Mouse (Mus musculus) layer of hippocampus, postnatal 10 days (tissue): ENCODE data around the gene Alg12. TPM values are rescaled to one million over a fixed set of nuclear protein-coding genes. Genes with fewer than 3 reads are reported as not detected.
A peak's percentile ranks its signal among the peaks of the same experiment; 100 is the strongest.

Experiments
- DNase-seq, 2 experiments: peaks; one replicate each; pipeline ENCODE4 v3.0.0; 2021; ENCODE audit warnings: low spot score in 2 of 2
- total RNA-seq, 2 experiments: library from RNA; stranded (reverse); gene quantifications; 2 replicates each; pipeline ENCODE4 v1.2.3; 2021

Alg12 gene
- total RNA-seq, 2 experiments from 2014 or later, result 9.8 to 10.3 TPM

DNA sequence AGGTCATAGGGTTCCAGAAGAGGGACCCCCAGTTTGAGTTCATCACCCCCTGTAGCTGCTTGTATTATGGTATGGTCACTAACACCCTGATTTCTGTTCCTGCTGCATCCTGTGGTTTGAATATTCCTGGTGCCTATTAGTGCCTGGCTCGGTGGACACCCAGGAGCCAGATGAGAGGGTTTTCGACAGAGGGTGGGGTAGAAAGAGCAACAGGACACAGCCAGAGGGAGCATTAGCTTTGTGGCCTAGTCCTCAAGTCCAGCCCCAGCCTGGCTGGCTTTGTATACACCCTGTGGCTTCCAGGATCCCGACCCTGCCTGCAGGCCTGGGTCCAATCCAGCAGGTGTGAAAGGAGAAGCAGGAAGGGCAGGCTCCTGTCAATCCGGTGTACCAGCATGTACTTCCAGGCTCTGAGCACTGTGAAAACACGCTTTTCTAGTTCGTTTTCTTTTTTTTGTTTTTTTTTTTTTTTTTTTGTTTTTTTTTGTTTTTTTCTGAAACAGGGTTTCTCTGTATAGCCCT lies 36.8 kb upstream of the Alg12 start:
- no peak for DNase-seq

DNA sequence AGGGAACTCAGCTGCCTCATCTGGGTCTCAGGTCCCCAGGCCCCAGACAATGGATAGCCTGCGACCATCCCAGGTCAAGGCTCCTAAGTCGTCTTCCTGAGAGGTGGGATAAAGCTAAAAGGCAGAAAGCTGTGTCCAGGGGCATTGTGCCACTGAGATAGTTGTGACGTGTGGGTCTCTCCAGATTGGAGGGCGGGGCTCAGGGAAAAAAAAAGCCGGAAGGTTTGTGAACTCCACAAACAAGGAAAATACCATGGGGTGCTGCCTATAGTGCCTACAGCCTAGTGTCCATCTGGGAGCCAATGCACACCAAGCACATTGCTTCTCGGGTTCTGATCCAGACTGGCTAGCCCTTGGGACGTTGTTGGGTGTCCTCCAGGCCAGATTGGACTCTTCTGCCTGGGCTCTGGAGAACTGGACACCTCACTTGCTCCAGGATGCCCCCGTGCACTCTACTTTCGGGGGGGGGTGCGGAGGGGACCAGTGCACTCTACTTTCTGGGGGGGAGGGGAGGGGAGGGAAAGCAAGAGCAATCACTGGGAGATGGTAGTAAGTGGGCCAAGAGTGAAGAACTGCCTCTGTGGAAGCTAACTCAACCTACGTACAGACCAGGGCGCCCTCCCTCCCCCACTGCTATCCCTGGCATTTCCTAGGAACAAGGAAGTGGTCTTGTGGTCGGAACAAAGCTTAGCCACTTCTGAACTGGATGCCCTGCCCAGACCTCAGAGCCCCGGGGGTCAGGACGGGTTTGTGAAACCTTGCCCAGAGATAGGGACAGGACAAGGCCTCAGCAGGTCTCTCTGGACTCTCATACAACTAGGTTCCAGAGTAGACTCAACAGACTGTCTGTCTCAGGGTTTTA lies 36.1 kb upstream of the Alg12 start:
- no peak for DNase-seq

DNA sequence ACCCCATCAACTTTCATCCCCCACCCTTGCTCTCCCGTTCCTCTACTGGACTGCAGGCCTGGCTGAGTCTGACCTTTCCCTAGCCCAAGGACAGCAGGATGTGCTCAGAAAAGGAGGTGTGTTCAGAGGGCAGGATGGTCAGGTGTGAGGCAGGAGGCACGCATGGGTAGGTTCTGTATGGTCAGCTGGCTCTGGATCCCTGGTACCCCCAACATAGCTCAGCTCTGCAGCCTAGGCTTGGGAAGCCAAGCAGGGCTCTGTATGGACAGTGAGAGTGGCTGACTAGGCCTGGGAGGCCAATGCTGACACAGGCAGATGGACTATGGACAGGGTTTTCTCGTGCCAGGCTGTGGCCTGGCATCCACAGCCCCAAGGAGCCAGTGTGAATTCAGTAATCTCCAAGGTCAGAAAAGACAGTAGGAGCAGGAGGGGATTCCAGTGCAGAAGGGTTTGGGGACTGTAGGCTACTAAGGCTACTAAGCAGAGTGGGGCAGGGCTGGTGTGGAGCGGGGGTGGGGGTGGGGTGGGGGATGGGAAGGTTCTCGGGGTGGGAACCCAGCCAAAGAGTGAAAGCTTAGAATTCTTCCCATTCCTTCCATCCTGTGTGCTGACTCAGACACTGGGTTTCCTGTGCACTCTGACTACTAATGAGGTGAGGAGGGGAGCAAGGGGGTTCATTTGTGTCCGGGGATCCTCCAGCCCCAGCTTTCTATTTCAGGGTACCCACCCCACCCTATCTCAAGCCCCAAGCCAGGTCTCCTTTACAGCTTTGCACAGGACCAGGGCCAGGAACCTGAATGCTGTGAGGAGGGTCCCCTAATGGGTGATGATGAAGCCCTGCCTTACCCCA lies 35.2 kb upstream of the Alg12 start:
- DNase-seq, result no peak

DNA sequence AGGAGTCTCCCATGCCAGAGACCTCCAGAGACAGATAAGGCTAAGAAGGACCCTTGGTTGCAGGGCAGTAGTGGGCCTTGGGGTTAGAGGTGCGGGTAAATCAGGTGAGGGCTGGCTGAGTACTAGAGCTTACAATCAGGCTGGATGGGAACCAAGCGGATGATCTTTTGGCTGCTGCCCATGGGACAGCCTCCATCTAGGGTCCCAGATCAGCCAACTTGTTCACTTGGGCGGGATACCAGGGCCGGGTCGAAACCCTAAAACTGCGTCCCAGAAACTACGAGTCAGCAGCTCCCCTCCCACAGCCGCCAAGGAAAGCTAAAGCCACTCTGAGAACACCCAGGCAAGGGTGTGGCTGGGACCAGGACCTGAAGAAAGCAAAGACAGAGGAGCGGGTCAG lies 34.0 kb upstream of the Alg12 start:
- no peak for DNase-seq

DNA sequence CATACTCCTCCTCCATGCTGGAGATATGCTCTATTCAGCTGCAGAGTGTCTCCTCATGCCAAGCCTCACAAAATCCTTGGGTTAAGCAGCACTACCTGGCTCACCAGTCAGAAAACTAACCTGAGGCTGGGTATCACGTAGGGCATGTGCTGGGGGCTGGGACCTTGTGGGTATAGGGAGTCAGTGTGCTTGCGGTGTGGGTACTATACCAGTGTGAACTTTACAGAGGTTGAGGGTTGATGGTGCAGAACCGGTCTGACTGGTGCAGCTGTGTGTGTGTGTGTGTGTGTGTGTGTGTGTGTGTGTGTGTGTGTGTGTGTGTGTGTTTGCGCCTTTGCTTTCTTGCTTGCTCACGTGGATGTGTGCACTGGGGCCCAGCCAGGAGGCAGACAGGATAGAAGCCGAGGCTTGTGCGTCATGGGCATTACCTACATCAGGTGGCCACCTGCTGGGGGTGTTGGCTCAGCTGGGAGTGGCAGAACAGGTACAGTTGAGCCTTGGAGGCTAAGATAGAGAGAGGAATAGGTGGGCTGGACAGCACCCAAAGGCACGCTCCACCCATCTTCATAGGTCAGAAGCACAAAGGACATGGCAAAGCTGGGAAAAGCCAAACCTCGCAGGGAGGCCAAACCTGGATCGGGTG lies 32.5 kb upstream of the Alg12 start:
- DNase-seq, result no peak

DNA sequence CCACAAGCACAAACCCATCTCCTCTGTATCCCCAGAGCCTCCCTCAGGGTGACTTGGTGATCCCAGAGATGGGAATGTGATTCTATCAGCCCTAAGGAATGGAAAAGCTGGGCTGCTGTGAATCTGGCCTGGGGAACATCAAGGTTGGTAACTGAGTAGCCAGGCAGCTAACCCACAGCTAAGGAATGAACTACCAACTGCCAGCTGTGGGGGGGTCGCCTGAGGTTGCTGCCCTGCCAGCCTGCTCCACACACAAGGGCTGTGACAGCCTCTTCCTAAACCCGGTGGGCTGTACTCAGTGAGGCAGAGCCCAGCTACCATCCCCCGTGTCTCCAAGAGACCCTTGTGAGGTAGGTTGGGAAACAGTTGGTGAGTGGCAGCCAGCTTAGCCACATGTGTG lies 32.0 kb upstream of the Alg12 start:
- no peak for DNase-seq

DNA sequence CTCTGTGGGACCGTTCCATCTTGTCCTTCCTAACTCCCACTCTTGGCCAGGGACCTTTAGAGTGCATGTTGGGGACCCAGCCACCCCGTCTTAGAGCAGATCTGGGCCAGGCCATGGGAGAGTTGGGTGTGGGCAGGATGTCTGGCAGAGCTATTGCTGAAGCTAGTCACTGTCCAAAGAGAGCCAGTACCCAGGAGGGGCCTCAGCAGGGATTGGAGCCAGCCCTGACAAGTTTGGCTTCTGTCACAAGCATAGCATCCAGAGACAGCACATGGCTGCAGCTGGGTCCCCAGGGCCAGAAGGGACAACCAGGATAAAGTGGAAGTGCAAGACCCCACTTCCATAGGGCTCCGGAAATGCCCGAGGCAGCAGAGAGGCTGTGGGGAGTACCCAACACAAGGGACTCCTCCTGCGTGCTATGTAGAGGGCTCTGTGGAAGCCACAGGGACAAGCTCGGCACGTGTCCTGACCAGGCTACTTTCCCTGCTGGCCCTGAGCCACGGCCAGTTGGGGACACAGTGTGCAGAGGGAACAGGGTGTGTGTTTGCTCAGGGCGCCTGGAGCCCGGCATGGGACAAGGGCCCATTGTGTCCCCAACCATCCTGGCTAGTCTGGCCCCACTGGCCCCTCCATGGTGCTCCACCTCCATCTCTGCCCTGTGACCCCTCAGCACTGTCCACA lies 31.2 kb upstream of the Alg12 start:
- DNase-seq, result peak; percentile 81 to 82

DNA sequence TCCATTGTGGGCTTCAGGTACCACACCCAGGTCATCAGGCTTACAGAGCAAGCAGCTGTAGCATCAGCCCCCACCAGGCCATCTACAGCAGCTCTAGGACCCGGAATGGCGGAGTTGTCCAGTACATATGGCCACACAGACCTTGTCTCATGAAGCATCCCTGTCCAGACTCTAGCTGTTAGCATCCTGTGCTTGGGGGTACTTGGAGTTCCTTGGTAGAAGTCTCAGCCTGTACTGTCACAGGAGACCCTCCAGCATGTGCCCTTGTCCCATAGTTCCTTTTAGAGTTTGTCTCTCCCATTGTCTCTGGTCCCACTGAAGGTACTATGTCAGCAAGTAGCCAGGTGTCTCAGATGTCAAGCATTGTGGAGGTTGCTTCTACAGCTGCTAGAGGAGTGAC lies 30.5 kb upstream of the Alg12 start:
- no peak for DNase-seq

DNA sequence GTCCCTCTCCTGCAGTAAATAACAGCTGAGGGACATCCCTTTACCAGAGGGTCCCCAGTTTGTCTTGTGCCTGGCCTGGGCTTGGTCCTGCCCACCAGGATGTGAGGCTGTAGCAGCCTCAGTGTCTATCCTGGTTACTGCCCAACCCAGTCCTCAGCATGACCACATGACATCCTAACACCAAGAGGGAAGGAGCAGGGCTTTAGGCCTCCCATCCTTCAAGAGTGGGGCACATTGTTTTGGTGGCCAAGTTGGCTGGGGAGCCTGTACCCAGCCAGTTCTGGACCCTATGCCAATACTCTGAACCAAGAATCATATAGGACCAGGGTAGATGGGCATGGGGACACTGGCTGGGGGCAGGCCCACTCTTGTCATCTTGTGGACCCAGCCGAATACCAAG lies 29.5 kb upstream of the Alg12 start:
- no peak for DNase-seq

DNA sequence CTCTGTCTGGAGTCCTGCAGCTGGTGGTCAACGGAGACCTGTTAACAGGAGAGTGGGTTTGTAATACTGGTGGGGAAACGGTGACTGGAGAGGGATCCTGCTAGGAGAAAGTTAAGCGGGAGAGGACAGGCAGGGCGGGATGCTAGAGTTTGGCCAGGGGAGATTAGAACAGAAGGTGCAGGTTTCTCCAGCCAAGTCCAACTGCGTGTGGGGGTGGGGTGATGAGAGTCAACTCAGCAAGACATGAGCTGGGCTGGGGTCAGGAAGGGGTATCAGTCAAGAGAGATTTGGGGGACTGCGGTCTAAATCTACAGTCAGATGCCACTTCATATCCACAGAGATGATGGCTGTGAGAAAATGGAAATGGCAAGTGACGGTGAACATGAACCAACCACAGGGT lies 25.8 kb upstream of the Alg12 start:
- DNase-seq, result no peak

DNA sequence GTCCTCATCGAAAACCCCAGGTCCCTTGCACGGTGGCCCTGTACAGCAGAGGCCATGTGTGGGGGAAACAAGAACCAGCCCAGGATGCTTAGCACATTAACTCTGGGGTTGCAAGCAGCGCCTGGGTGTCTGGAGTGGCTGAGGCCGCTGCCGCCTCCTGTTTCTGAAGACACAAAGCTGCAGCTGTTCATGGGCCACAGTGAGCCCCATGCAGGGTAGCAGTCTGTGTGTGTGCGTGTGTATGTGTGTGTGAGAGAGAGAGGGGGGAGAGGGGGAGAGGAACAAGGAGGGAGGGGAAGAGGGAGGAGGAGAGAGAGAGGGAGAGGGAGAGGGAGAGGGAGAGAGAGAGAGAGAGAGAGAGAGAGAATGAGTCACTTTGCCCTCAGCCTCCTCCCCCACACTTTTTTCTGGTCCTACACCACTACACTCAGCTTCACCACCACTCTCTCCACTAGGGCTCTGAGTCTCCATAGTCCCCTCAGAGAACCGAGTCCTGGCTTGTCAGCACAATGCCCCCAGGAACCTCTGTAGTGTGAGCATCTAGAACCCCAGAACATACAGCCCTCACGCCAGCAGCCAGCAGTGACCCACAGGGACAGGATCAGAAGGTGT lies 24.5 kb upstream of the Alg12 start:
- no peak for DNase-seq

DNA sequence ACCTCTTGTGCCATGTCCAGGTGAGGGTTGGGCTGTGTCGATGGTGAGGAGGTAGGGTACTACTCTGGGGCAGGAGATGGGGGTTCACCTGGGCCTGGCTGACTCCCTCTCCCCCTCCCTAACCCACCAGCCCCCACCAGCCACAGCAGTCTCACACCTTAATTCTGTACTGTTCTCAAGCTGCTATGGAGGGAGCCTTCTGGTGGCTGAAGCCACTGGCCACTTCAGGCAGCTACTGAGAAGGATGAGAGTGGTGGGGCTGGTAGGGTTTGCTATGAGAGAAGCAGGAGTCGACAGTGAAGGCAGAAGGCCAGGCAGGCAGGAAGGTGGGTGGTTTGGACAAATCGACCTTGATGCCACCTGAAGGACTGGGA lies 23.2 kb upstream of the Alg12 start:
- no peak for DNase-seq

DNA sequence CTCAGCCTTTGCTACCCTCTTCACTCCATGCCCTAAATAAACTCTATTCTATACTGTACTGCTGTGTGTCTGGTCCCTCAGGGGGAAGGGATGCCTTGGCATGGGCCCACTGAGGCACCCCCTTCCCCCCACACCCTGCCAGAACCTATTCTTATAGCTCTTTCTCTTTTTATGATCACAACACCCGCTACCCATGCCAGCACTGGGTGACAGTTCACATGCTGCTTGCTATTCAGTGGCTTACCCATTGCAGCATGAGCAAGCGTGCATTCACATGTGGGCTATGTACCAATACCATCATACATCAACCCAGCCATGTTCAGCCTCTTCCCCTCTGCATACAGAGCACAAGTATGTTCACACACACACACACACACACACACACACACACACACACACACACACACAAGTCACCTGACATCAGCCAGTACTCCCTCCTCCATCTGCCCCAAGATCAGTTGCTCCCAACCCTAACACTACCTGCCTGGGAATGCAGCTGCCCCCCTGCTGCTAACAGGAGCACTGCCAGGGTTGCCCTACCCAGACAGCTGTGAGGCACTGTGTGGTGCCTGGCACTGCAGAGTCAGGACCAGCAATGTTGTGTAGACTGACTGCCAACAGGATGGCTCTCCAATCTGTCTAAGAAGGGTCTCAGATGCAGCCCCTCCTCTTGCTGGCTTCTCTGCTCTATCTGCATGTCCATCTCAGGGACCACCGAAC lies 22.6 kb upstream of the Alg12 start:
- no peak for DNase-seq

DNA sequence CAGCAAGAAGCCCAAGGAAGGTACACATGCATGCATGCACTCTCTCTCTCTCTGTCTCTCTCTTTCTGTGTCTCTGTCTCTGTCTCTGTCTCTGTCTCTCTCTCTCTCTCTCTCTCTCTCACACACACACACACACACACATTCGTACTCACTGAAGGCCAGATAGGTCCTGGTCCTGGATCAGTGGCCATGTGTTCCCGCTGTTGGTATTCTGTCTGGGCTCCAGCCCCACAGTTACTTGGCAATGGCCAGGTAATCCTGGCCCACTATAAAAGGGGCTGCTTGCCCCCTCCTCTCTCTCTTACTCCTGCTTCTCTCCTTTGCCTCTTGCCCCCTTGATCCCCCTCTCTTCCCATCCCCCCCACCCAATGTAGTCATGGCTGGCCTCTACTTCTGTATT lies 22.0 kb upstream of the Alg12 start:
- DNase-seq, result no peak

DNA sequence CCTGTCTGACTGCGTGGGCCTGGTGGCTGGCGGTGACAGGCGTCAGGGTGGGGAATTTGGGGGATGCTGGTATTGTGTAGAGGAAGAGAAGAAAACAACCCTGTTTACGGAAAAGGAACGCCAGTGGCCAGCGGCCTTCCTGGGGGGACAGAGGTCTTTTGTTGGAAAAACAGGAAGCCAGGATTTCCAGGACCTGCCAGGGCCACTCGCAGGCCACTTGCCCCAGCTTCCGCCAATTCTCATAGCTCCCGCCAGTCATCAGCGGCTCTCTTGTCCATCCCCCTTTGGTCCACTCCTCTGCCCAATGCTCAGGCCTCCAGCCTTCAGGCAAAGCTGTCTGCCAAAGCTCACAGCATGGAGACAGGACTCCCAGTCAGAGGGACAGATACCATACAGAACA lies 21.0 kb upstream of the Alg12 start:
- DNase-seq, result no peak

DNA sequence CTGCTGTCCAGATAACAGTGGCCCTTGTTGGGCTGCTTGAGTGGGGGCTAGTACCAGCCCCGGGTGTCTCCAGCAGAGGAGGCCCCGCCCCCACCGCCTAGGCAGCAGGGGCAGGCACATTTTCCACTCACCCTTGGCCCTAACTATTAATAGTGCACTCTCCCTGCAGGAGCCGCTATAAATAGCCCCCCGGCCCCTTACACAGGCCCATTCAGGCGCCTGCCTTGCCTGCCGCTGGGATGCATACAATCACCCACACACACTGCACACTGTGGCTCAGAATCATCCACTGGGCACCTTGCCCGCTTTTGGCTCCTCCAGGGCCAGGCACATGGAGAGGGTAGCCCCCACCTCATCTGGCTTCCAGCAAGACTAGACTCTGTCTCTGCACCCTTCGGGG lies 20.2 kb upstream of the Alg12 start:
- DNase-seq, result peak; percentile 67 to 76

DNA sequence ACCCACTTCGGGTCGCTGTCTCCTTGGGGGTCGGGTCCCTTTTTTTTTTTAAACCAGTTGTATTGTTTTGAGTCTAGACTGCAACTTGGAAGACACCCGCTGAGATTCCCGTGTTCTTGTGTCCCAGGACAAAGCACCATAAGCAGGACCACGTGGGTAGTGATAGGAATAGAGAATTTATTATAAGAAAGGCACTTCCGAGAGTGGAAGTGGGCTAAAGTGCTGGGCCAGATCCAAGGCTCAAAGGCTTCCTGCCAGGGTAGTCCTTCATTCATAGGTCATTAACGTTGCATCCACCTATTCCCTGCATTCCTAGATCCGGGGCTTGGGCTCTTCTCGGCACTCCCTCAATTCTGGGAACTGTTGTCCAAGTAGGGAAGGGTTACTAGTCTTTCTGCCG lies 18.9 kb upstream of the Alg12 start:
- no peak for DNase-seq

DNA sequence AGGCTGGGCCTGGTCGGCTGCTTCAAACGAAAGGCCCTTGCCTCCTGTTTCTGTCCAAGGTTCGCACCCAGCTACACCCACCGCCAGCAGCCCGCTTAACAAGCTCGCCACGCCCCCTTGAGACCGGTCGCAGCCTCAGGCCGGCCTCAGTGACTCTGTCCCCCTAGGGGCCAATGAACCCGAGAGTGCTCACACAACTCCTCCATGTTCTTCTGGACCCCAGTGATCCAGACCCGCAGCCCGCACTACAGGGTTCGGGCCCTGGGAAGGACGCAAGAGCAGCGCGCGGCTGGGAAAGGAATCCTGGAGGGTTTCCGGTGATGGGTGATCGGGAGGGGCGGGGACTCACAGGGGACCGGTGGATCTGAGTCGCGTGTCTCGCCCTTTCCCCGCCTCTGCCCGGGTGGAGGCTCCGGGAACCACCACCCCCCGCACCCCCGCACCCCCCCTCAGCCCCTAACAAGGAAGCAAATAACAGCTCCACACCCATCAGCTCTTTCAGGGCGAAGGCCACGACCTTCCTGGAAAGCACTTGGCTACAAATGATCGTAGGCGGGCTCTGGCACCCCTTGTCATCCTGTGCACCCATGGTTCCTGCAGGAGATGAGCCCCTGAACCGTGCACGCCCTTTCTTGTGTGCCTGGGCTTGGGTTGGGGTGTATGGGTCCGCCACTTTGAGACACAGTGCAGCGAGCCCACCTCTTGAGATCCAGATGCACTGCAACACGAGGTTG lies 18.2 kb upstream of the Alg12 start:
- DNase-seq, result peak; percentile 50 to 72

DNA sequence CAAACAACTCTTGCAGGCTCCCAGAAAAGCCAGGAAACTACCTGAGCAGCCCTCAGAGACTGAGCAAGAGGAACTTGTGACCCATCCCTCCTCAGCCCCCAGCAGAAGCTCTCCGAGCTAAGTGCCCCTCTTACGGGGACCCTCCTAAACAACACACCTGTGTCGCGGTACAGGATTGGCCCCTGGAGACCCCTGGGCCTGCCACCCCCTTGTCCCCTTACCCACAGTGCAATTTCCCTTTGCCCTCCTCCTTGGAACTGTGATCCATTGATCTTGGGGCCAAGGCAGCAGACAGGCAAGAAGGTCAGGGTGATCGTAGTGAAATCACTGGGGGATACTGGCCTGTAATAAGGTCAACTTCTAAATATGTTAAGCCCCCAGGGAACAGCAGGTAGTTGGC lies 17.5 kb upstream of the Alg12 start:
- DNase-seq, result no peak
